Mouse (Mus musculus) adipocyte (in vitro differentiated cells): ENCODE measurements around the gene Icam5.
"Not testable (repeated sequence)": the region's sequence is repeated elsewhere in the genome, so short reads cannot be mapped to it uniquely, and the experiment has no call there.

ENCODE experiments used
- DNase-seq: peaks from one replicate; pipeline ENCODE4 v3.0.0-alpha.2; 2016; ENCODE audit warnings: low spot score

Gene Icam5

GRCm38 (mm10) chr9:21031896-21032351 lies at the start of gene Icam5:
Gene Icam5, plus strand, starts transcription at chr9:21032073.
- no peak for DNase-seq

GRCm38 (mm10) chr9:20982171-20982570 lies 49.7 kb upstream of the Icam5 start:
- no peak for DNase-seq

- no peak for DNase-seq
These were observed 48.7 kb upstream of the Icam5 start for GRCm38 (mm10) chr9:20983169-20983568.

GRCm38 (mm10) chr9:20986952-20987686 lies 44.8 kb upstream of the Icam5 start:
- DNase-seq = no peak

GRCm38 (mm10) chr9:20987953-20988352 lies 43.9 kb upstream of the Icam5 start:
- DNase-seq = no peak

- DNase-seq = no peak
These were observed 41.0 kb upstream of the Icam5 start for GRCm38 (mm10) chr9:20990861-20991260.

- DNase-seq = no peak
These were observed 40.3 kb upstream of the Icam5 start for GRCm38 (mm10) chr9:20991587-20991986.

- DNase-seq = no peak
These were observed 38.5 kb upstream of the Icam5 start for GRCm38 (mm10) chr9:20993165-20993898.

GRCm38 (mm10) chr9:20995069-20995468 lies 36.8 kb upstream of the Icam5 start:
- DNase-seq = no peak

- DNase-seq = no peak
These were observed 34.8 kb upstream of the Icam5 start for GRCm38 (mm10) chr9:20997065-20997464.

GRCm38 (mm10) chr9:20998337-20998736 lies 33.5 kb upstream of the Icam5 start:
- not testable (repeated sequence) for DNase-seq

- peak; percentile 36 for DNase-seq
These were observed 31.1 kb upstream of the Icam5 start for GRCm38 (mm10) chr9:21000811-21001210.

- no peak for DNase-seq
These were observed 30.1 kb upstream of the Icam5 start for GRCm38 (mm10) chr9:21001651-21002200.

GRCm38 (mm10) chr9:21002270-21002626 lies 29.6 kb upstream of the Icam5 start:
- no peak for DNase-seq

- DNase-seq = peak; percentile 75
These were observed 29.0 kb upstream of the Icam5 start, which contains the start of gene Mrpl4 for GRCm38 (mm10) chr9:21002627-21003551. Gene Mrpl4, plus strand, starts transcription at chr9:21002738.

GRCm38 (mm10) chr9:21007313-21007952 lies 24.4 kb upstream of the Icam5 start:
- no peak for DNase-seq

GRCm38 (mm10) chr9:21008007-21008406 lies 23.9 kb upstream of the Icam5 start:
- DNase-seq = no peak

- DNase-seq = peak; percentile 57
These were observed 21.5 kb upstream of the Icam5 start for GRCm38 (mm10) chr9:21010362-21010761.

GRCm38 (mm10) chr9:21010939-21011541 lies 20.8 kb upstream of the Icam5 start:
- DNase-seq = not testable (repeated sequence)

GRCm38 (mm10) chr9:21011846-21012312 lies 20.0 kb upstream of the Icam5 start:
- DNase-seq = peak; percentile 45

- DNase-seq = no peak
These were observed 19.5 kb upstream of the Icam5 start for GRCm38 (mm10) chr9:21012368-21012767.
